Mouse (Mus musculus) hindbrain, embryonic 14.5 days (tissue): ENCODE measurements around the gene Ppp4r3a. TPM values are rescaled to one million over a fixed set of nuclear protein-coding genes. Genes with fewer than 3 reads are reported as not detected.

ENCODE experiments used
- ATAC-seq: fragments of 200-750 bp; cut with Nextera tagmentation; 2 replicates; pipeline ENCODE4 v1.8.0; 2017; ENCODE audit warnings: moderate number of reproducible peaks, mild to moderate bottlenecking, moderate TSS enrichment, moderate library complexity; ENCODE audit not compliant: low FRiP score
- DNase-seq: peaks from one replicate; pipeline ENCODE4 v3.0.0-alpha.2; 2015; ENCODE audit warnings: low spot score
- H3K27ac ChIP-seq: fragments of 300-500 bp; sonication (generic); 2 replicates; pipeline ENCODE4 v1.5.1; 2014; ENCODE audit warnings: mild to moderate bottlenecking, moderate library complexity
- H3K27me3 ChIP-seq: fragments of 300-500 bp; sonication (generic); 2 replicates; pipeline ENCODE4 v1.6.1; 2014; ENCODE audit warnings: mild to moderate bottlenecking, low read length, mixed read lengths; ENCODE audit not compliant: control insufficient read depth, insufficient read depth
- H3K36me3 ChIP-seq: fragments of 300-500 bp; sonication (generic); replicated peaks from 2 replicates; pipeline ENCODE4 v1.6.1; 2014; ENCODE audit not compliant: control insufficient read depth, insufficient read depth
- H3K4me1 ChIP-seq: fragments of 300-500 bp; sonication (generic); replicated peaks from 2 replicates; pipeline ENCODE4 v1.6.1; 2014; ENCODE audit warnings: antibody characterized with exemption, low read length, mixed read lengths; ENCODE audit not compliant: control insufficient read depth, insufficient read depth
- H3K4me2 ChIP-seq: fragments of 300-500 bp; sonication (generic); replicated peaks from 2 replicates; pipeline ENCODE4 v1.6.1; 2014; ENCODE audit warnings: mild to moderate bottlenecking, moderate library complexity
- H3K4me3 ChIP-seq: fragments of 300-500 bp; sonication (generic); replicated peaks from 2 replicates; pipeline ENCODE4 v1.5.1; 2014; ENCODE audit warnings: mild to moderate bottlenecking, low read length
- H3K9ac ChIP-seq: fragments of 300-500 bp; sonication (generic); 2 replicates; pipeline ENCODE4 v1.6.1; 2014
- H3K9me3 ChIP-seq: fragments of 300-500 bp; sonication (generic); 2 replicates; pipeline ENCODE4 v1.6.1; 2016; ENCODE audit warnings: low read length; ENCODE audit not compliant: control insufficient read depth
- WGBS: fragments of 180-500 bp; shearing (Covaris S2); extraction: QIAGEN DNeasy Blood & Tissue Kit; methylation state at CpG from one replicate; pipeline ENCODE4 v1.1.7; 2014; 5-methylcytosine and 5-hydroxymethylcytosine counted together
- microRNA counts: library from miRNA; unstranded; fragments of <30 nt; microRNA quantifications from one replicate; lab custom pipeline; 2016
- microRNA-seq: library from miRNA; unstranded; fragments of <30 nt; microRNA quantifications from one replicate; pipeline ENCODE4, GENCODE M21; 2016
- polyA plus RNA-seq: library from polyadenylated mRNA; unstranded; fragments of >200 nt; fragmentation: Nextera tagmentation; extraction: Ambion mirVana; gene quantifications from 2 replicates; pipeline ENCODE4 v1.2.1, GENCODE M21; 2014

Ppp4r3a gene
- polyA plus RNA-seq, 1 experiment from 2014 or later: 29.1 TPM

DNA sequence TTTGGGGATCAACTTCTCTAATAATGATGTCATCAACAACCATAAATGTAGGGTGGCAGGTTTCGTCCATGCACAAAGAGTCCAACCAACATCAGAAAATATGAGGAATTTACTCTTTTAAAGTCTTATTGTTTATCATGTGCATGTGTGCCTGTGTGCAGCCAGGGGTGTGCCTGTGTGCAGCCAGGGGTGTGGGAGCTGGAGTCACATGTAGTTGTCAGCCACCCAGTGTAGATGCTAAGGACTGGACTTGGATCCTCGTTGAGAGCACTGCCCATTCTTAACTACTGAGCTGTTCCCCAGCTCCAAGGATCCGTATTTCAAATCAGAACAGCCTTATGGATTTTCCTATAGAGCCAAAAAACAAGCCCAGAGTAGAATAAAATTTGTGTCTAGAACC, 92.4 kb downstream of the Ppp4r3a start:
- H3K36me3 ChIP-seq: no peaks in the 10 kb centered on the region
- ATAC-seq: no peak
- DNase-seq: no peak
- 87% methylated on average over 3 of the region's 3 CpGs for WGBS
- no peak overlapping the region for H3K9ac ChIP-seq
- H3K9me3 ChIP-seq: no peaks in the 10 kb centered on the region
- no peak overlapping the region for H3K27ac ChIP-seq
- no peak overlapping the region for H3K4me2 ChIP-seq
- no peaks in the 10 kb centered on the region for H3K27me3 ChIP-seq
- H3K4me1 ChIP-seq: peaks cover 50% of the 10 kb centered on the region
- no peak overlapping the region for H3K4me3 ChIP-seq

DNA sequence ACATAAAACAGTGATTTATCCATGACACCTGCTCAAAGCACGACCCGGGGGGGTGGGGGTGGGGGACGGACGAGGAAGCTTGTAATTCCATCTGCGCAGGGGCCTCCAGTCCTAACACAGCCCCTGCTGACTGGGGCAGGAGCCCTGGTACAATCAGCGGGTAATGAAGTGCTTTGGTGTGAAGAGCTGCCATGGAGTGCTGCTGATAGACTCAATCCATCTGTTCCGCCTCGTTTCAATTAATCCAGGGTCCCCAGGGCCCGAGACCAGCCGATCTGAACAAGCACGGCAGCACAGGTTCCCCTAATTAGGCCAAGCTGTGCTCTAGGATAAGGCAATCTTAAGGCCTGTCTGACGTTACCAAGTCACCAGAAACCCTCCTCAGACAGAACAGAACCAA, 93.2 kb downstream of the Ppp4r3a start:
- Histone ChIP-seq H3K4me3 (no peak overlapping the region), H3K36me3 (no peaks in the 10 kb centered on the region), H3K4me2 (no peak overlapping the region), H3K9me3 (no peaks in the 10 kb centered on the region), H3K4me1 (peaks cover 42% of the 10 kb centered on the region), H3K27me3 (no peaks in the 10 kb centered on the region), H3K27ac (peak overlapping the region; percentile 20), H3K9ac (no peak overlapping the region)
- ATAC-seq (peak; percentile 67), DNase-seq (peak; percentile 69)
- WGBS: 14% methylated on average over 12 of the region's 12 CpGs

GRCm38 (mm10) chr12:100989780-100990288, 93.7 kb downstream of the Ppp4r3a start:
- H3K27me3 ChIP-seq: no peaks in the 10 kb centered on the region
- ATAC-seq (no peak), DNase-seq (no peak)
- peak overlapping the region; percentile 20; the same call in 1 of the 2 replicates for H3K27ac ChIP-seq
- H3K9me3 ChIP-seq: no peaks in the 10 kb centered on the region
- H3K4me2 ChIP-seq: no peak overlapping the region
- no peak overlapping the region for H3K4me3 ChIP-seq
- WGBS: 47% methylated on average over 4 of the region's 4 CpGs
- H3K9ac ChIP-seq: no peak overlapping the region
- H3K4me1 ChIP-seq: peaks cover 42% of the 10 kb centered on the region
- no peaks in the 10 kb centered on the region for H3K36me3 ChIP-seq

MicroRNA genes within 50 kb of the gene (microRNA counts, 519-probe panel; counts per million panel counts)
- not detected for microRNA mmu-miR-1190 (lab: Ali Mortazavi, UCI)

Small RNA genes within 50 kb of the gene (microRNA-seq; reads per million reads assigned to microRNA genes)
- not detected for gene Mir1190

Other genes with a start within 250 kb of the Ppp4r3a start
- 3.1 and 3.7 TPM in 2 replicates for gene Gpr68, start 175.5 kb downstream of the Ppp4r3a start, polyA plus RNA-seq
- 11.1 and 13.3 TPM in 2 replicates for gene Ccdc88c, start 54.6 kb downstream of the Ppp4r3a start, polyA plus RNA-seq